13 mouse cellular contexts compared by ENCODE assay signal in the genomic region with DNA sequence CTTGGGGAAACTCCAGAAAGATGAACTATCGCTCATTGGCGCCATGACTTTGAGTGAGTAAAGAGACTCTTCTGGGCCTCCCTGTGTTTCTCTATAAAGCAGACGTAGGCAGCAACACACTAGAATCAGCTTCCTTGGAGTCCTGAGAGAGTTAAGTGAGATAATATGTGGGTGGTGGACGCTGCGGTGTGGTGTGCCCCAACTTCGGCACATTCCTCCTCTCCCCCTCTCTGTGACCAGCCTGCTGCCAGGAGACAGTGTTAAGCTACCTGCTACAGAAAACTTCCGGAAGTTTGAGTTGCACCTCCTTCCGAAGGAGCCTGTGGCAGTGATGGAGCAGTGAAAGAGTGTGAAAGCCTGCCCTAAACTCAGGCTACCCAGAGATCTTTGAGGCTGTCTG. TPM values are rescaled to one million over a fixed set of nuclear protein-coding genes. Genes with fewer than 3 reads are reported as not detected.
DNase-seq lines count a peak whose midpoint lies in the region; TF ChIP-seq lines count a peak whose summit lies in the region.
"Not testable (repeated sequence)": the region's sequence is repeated elsewhere in the genome, so short reads cannot be mapped to it uniquely, and the experiment has no call there.
"Had no signal": no experiment of that assay in that cellular context is flagged by ENCODE, and none has a peak within 500 bp of the region (broad histone marks: within the 10 kb centered on the region; RNA-seq: fewer than 3 reads in every experiment).

No protein-coding gene starts in this region.

- DNase-seq in cerebellum, adult 11-12 months = peak; percentile 34
- DNase-seq in gastrocnemius, adult 2 months = peak; percentile 39
- DNase-seq in heart, postnatal 14 days = peak; percentile 10 to 44
- DNase-seq in layer of hippocampus, adult 11-12 months (ENCODE audit: low spot score) = peak; percentile 45
- peak; percentile 42 for DNase-seq in lung, adult 2 months
- peak; percentile 69 for DNase-seq in right cerebral cortex, postnatal 25 days
- DNase-seq in thymus, postnatal 10 days (ENCODE audit: low spot score in 2 of 2) = peak; percentile 38 to 42

- not testable (repeated sequence) for TF ChIP-seq CTCF in gastrocnemius, adult 2 months (IDR thresholded peaks at IDR 0.05); lung, adult 2 months (IDR thresholded peaks at IDR 0.05; ENCODE audit: insufficient read depth, low read length)

- not testable (repeated sequence) for H3K4me1 ChIP-seq in lung, adult 2 months (ENCODE audit: control insufficient read depth, insufficient read depth, low read length)

- not testable (repeated sequence) for TF ChIP-seq POLR2A in lung, adult 2 months (IDR thresholded peaks at IDR 0.05; ENCODE audit: borderline replicate concordance, extremely low read depth, low read depth, low read length)

- WGBS in lung, adult 2 months = 80% methylated on average over 6 of the region's 8 CpGs

- intact Hi-C loops in gastrocnemius, adult 2 months (cut with DNase I); heart, postnatal 14 days (cut with DNase I): not testable (repeated sequence)

- H3K27ac ChIP-seq in gastrocnemius, adult 2 months = not testable (repeated sequence)

- not testable (repeated sequence) for H3K4me3 ChIP-seq in gastrocnemius, adult 2 months; lung, adult 2 months (replicated peaks; ENCODE audit: extremely low read depth, low read depth, low read length)

RNA-seq across cellular contexts. Expression of a gene that starts 15.3 kb away (rescaled TPM):
- under 1 TPM; 0.20 to 0.31 TPM for total RNA-seq in gastrocnemius, adult 2 months (2021)
- total RNA-seq in heart, postnatal 14 days (2021) = 1 to 10 TPM in 1 of 2 experiments, under 1 TPM in 1; 0.20 to 1.3 TPM
- polyA plus RNA-seq in lung, adult 2 months (2012; rRNA removed) = 0.07 TPM in 1 of 2 replicates, not detected in the other
- total RNA-seq: CH12.LX; granulocyte monocyte progenitor cell, adult 5-6 weeks had no signal
- polyA plus RNA-seq: embryonic facial prominence, embryonic 13.5 days; forebrain, embryonic 12.5 days; lung, postnatal 0 days; Patski had no signal
